Comparison of ENCODE assay signal across 8 mouse cellular contexts in genomic region chr16:42914457-42915085, GRCm38 (mm10). TPM values are rescaled to one million over a fixed set of nuclear protein-coding genes. Genes with fewer than 3 reads are reported as not detected.
DNase-seq lines count a peak whose midpoint lies in the region; TF ChIP-seq lines count a peak whose summit lies in the region.

No protein-coding gene starts in this region.

- no peak overlapping the region for H3K4me3 ChIP-seq in bone marrow, adult 2 months (replicated peaks; ENCODE audit: control insufficient read depth, low read depth, low read length)
- no peak overlapping the region for H3K4me3 ChIP-seq in forebrain, embryonic 10.5 days
- H3K4me3 ChIP-seq in left cerebral cortex, adult 2 months = no peak overlapping the region

- TF ChIP-seq POLR2A in bone marrow, adult 2 months (IDR thresholded peaks at IDR 0.05; ENCODE audit: borderline replicate concordance, control insufficient read depth, low read depth, low read length) = no peak

- peak; percentile 70 for DNase-seq in testis, postnatal 10 days (ENCODE audit: low spot score)
- DNase-seq in testis, postnatal 14 days (ENCODE audit: low spot score) = no peak
- peak; percentile 54 for DNase-seq in forebrain, embryonic 10.5 days (ENCODE audit: extremely low spot score, low spot score)
- peak; percentile 37 for DNase-seq in hindlimb bud, embryonic 11.5 days (ENCODE audit: extremely low spot score, low read depth, low spot score)
- DNase-seq in left cerebral cortex, adult 2 months (ENCODE audit: extremely low spot score in 1 of 2, low spot score in 2 of 2) = peak; percentile 53 to 63
- DNase-seq in mesoderm, embryonic 11.5 days (ENCODE audit: low read depth, low spot score) = peak; percentile 52
- peak; percentile 17 to 27 for DNase-seq in spleen, postnatal 36 days (ENCODE audit: low spot score in 2 of 2)

- 0 out of 2 replicates have a peak, but pooled peaks have one; percentile 2 for TF ChIP-seq CTCF in bone marrow, adult 2 months (IDR thresholded peaks at IDR 0.05; ENCODE audit: control insufficient read depth, insufficient read depth, low read length)
- TF ChIP-seq CTCF in left cerebral cortex, adult 2 months (IDR thresholded peaks at IDR 0.05) = peak; percentile 70

- no peaks in the 10 kb centered on the region; the same call in 1 of the 2 replicates for H3K4me1 ChIP-seq in bone marrow, adult 2 months (ENCODE audit: control insufficient read depth, insufficient read depth, low read length)
- H3K4me1 ChIP-seq in forebrain, embryonic 10.5 days = peaks cover 18% of the 10 kb centered on the region

- H3K27me3 ChIP-seq in forebrain, embryonic 10.5 days (ENCODE audit: poor library complexity, severe bottlenecking) = no peaks in the 10 kb centered on the region

- H3K27ac ChIP-seq in bone marrow, adult 2 months (ENCODE audit: control insufficient read depth, insufficient read depth, low read depth, low read length, poor library complexity) = no peak overlapping the region
- H3K27ac ChIP-seq in forebrain, embryonic 10.5 days = peak overlapping the region; percentile 65
- peak overlapping the region; percentile 60; the same call in 1 of the 2 replicates for H3K27ac ChIP-seq in left cerebral cortex, adult 2 months

- no peaks in the 10 kb centered on the region for H3K9me3 ChIP-seq in forebrain, embryonic 10.5 days

- 62% methylated on average over 8 of the region's 8 CpGs for WGBS in bone marrow, adult 2 months
- 53% methylated on average over 8 of the region's 8 CpGs for WGBS in forebrain, embryonic 10.5 days

- intact Hi-C loops in left cerebral cortex, adult 2 months (cut with DNase I) = loop anchor here (2.0 to 10.0 kb wide), 6 partner anchors 78 to 744 kb away; no protein-coding TSS in a partner anchor

- no peaks in the 10 kb centered on the region for H3K36me3 ChIP-seq in forebrain, embryonic 10.5 days (replicated peaks)

RNA-seq across cellular contexts. Expression of gene Zbtb20, which starts 38.9 kb away (rescaled TPM):
- polyA plus RNA-seq in bone marrow, adult 2 months (2011; ENCODE audit: insufficient read depth, insufficient read length, low replicate concordance, missing spikeins) = 7.7 and 11.2 TPM in 2 replicates
- 15.9 and 17.3 TPM in 2 replicates for polyA plus RNA-seq in forebrain, embryonic 10.5 days (2016; fragmentation: Nextera tagmentation; extraction: Ambion mirVana)
- 10 to 100 TPM; 46.5 to 57.6 TPM for total RNA-seq in left cerebral cortex, adult 2 months (2021)
